Mouse (Mus musculus) forebrain, embryonic 15.5 days (tissue): ENCODE results near the gene Gramd1a. TPM values are rescaled to one million over a fixed set of nuclear protein-coding genes. Genes with fewer than 3 reads are reported as not detected.
A peak's percentile ranks its signal among the peaks of the same experiment; 100 is the strongest.

Experiments
- ATAC-seq: fragments of 200-750 bp; cut with Nextera tagmentation; replicated peaks from 2 replicates; pipeline ENCODE4 v1.8.0; 2017; ENCODE audit warnings: mild to moderate bottlenecking, moderate TSS enrichment, moderate library complexity
- H3K27ac ChIP-seq: fragments of 300-500 bp; sonication (generic); replicated peaks from 2 replicates; pipeline ENCODE4 v1.5.1; 2015; ENCODE audit warnings: mild to moderate bottlenecking, inconsistent platforms
- H3K27me3 ChIP-seq: fragments of 300-500 bp; sonication (generic); 2 replicates; pipeline ENCODE4 v1.6.1; 2015; ENCODE audit warnings: inconsistent platforms
- H3K36me3 ChIP-seq: fragments of 300-500 bp; sonication (generic); 2 replicates; pipeline ENCODE4 v1.6.1; 2015; ENCODE audit warnings: mild to moderate bottlenecking, inconsistent platforms
- H3K4me1 ChIP-seq: fragments of 300-500 bp; sonication (generic); 2 replicates; pipeline ENCODE4 v1.6.1; 2015; ENCODE audit warnings: inconsistent platforms
- H3K4me2 ChIP-seq: fragments of 300-500 bp; sonication (generic); replicated peaks from 2 replicates; pipeline ENCODE4 v1.6.1; 2015; ENCODE audit warnings: mild to moderate bottlenecking, inconsistent platforms
- H3K4me3 ChIP-seq: fragments of 300-500 bp; sonication (generic); 2 replicates; pipeline ENCODE4 v1.5.1; 2015; ENCODE audit warnings: mild to moderate bottlenecking, inconsistent platforms
- H3K9ac ChIP-seq: fragments of 300-500 bp; sonication (generic); replicated peaks from 2 replicates; pipeline ENCODE4 v1.6.1; 2015; ENCODE audit warnings: mild to moderate bottlenecking, inconsistent platforms
- H3K9me3 ChIP-seq: fragments of 300-500 bp; sonication (generic); 2 replicates; pipeline ENCODE4 v1.6.1; 2016; ENCODE audit warnings: inconsistent platforms
- WGBS: fragments of 180-500 bp; shearing (Covaris S2); methylation state at CpG from one replicate; pipeline ENCODE4 v1.1.7; 2015; ENCODE audit warnings: mixed read lengths; 5-methylcytosine and 5-hydroxymethylcytosine counted together
- polyA plus RNA-seq: library from polyadenylated mRNA; unstranded; fragments of >200 nt; fragmentation: Nextera tagmentation; extraction: Ambion mirVana; gene quantifications from 2 replicates; pipeline ENCODE4 v1.2.1, GENCODE M21; 2015

Gramd1a gene
- polyA plus RNA-seq: 246 TPM in 2 replicates

DNA sequence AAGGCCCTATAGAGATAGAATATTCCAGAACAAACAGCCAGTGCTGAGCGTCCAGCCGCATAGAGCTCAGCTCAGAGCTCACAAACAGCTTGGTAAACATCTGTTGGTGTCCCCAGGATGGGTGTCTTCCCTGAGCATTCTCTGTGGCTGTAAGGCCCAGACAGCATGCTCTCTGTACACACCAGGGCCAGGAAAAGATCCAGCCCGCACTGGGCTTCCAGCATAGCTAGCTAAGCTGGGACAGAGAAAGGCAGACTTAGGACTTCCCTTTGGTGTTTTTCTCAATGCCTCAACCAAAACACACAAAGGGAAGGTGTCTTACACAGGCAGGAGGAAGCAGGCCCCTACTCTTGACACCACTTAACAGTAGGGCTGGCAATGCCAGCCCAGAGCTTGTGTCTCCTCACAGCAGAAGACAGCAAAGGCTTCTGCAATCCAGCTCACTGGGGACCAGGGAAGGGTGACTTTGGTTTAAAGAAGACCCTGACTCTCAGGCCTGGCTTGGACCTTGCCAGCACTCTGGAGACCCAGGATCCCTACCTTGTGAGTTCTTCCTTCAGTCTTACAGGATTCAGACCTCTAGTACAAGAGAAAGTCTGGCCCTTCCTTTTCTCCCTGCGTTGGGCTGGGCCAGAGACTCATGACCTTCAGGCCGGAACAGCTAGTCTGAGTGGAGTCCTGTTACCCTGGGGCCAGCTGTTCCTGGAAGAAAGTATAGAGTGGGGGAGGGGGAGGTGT lies at the start of gene Gramd1a:
TSS of gene Gramd1a (minus strand) at position 601 of the 738 bp plus-strand sequence.
- no peak for ATAC-seq
- peaks cover 10% of the 10 kb centered on the region for H3K4me1 ChIP-seq
- 83% methylated on average over 5 of the region's 5 CpGs for WGBS
- H3K36me3 ChIP-seq: no peaks in the 10 kb centered on the region
- H3K9me3 ChIP-seq: no peaks in the 10 kb centered on the region
- H3K9ac ChIP-seq: no peak within 1 kb of the TSS
- H3K27me3 ChIP-seq: no peaks in the 10 kb centered on the region
- no peak within 1 kb of the TSS for H3K27ac ChIP-seq
- H3K4me3 ChIP-seq: no peak within 1 kb of the TSS
- no peak within 1 kb of the TSS for H3K4me2 ChIP-seq

DNA sequence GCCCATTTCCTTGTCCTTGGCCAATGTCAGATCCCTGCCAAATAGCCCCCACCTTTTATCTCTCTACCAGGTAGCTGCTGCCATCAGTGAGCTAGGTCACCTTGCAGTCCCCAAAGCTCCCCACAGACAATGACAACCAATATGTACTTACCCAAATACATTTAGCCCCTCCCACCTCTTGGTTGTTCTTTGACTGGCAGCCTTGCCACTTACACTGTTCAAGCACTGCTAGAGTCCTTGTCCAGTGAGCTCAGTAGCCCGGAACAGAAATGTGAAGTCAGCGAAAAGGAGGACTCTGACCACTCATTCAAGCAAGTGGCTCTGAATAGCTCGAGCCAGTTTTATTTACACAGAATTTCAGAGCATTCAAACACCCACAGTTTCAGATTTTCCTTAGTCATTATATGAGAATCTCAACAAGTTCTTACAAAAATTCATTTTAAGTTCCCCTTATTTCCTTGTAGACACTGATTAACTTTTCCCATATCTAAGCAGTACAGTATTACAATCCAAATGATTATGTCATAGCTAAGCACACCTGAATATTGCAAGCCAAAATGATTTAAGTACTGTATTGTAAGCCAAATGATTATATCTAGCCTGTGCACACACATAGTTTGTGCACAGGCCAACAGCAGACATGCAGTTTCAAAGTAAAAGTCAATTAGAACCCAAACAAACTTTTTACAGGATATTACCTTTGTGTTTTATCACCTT lies 40.1 kb upstream of the Gramd1a start:
- H3K36me3 ChIP-seq: no peaks in the 10 kb centered on the region
- no peak overlapping the region for H3K27ac ChIP-seq
- no peaks in the 10 kb centered on the region for H3K4me1 ChIP-seq
- ATAC-seq: no peak
- H3K9ac ChIP-seq: no peak overlapping the region
- H3K4me3 ChIP-seq: no peak overlapping the region
- H3K4me2 ChIP-seq: no peak overlapping the region
- no peaks in the 10 kb centered on the region for H3K9me3 ChIP-seq
- WGBS: 78% methylated on average over 3 of the region's 3 CpGs
- H3K27me3 ChIP-seq: no peaks in the 10 kb centered on the region

DNA sequence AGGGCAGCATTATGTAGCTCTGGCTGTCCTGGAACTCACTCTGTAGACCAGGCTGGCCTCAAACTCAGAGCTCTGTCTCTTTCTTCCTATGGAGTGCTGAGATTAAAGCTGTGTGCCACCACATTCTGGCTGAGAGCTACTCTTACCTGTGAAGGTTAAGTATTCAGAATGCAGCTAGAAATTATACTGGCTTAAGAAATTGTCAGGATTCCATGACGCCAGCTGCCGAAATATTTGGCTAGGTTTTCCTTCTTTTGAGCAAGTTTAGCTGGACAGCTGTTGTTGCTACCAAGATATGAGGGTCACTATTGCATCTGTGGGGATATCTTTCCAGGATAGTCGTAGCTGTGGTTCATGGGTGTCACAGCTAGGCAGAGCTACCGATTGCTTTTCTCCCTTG lies 29.0 kb upstream of the Gramd1a start:
- 85% methylated on average over 4 of the region's 4 CpGs for WGBS

DNA sequence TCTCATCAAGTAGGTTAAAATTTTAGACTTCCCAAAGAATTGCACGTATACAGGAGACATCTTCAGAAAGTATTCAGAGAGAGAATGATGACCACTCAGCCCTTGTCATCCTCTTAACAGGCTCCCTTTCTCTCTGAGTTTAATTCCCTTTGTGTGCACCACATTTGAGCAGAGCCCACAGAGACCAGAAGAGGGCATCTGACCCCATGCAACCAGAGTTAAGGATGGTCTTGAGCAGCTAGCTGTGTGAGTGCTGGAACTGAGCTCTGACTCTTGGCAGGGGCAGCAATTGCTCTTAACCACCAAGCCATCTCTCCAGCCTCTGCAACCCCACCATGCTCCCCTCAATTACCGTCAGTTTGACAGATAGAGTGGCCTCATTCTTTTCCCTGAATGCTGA lies 27.2 kb upstream of the Gramd1a start:
- ATAC-seq: no peak
- Histone ChIP-seq H3K4me1 (no peaks in the 10 kb centered on the region), H3K36me3 (no peaks in the 10 kb centered on the region), H3K9ac (no peak overlapping the region), H3K9me3 (no peaks in the 10 kb centered on the region), H3K4me3 (no peak overlapping the region), H3K27ac (no peak overlapping the region), H3K27me3 (no peaks in the 10 kb centered on the region), H3K4me2 (no peak overlapping the region)
- 43% methylated on average over 2 of the region's 2 CpGs for WGBS

More for the DNA sequence above, 29.0 kb upstream of the Gramd1a start:
- no peaks in the 10 kb centered on the region for H3K27me3 ChIP-seq
- no peak for ATAC-seq
- no peak overlapping the region for H3K4me2 ChIP-seq
- no peaks in the 10 kb centered on the region for H3K36me3 ChIP-seq
- H3K9ac ChIP-seq: no peak overlapping the region
- no peaks in the 10 kb centered on the region for H3K4me1 ChIP-seq
- H3K9me3 ChIP-seq: no peaks in the 10 kb centered on the region
- no peak overlapping the region for H3K27ac ChIP-seq
- H3K4me3 ChIP-seq: no peak overlapping the region

DNA sequence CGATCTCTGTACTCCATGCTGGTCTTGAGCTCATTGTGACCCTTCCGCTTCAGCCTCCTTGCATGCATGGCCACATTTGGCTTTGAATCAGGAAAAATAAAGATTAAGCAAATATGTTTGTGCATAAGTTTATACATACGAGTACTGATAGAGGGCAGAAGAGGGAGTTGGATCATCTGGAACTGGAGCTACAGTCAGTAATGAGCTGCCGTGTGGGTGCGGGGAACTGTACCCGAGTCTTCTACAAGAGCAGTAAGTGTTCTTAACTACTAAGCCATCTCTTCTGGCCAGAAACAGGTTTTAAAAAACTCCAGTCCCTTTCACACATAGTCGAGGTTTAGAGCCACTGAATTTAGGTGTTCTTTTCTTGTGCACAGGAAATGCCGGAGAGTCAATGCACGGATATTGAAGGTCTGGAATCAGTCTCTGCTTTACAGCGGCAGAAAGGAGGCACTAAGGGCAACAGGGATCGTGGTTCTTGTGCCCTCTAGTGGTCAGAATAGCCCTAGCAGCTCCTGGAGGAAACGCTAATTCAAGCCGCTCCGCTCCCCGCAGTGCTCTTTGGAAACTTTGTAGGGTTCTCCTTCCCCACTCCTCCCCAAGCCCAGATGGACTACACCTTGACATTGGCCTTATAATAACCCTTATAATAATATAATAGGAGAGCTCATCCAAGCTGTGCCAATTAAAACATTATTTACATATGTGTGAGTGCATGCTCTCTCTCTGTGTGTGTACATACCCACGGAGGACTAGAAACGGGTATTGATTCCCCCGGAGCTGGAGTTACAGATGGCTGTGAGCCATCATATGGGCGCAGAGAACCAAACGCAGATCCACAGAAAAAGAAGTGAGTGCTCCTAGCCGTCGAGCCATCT lies 21.4 kb upstream of the Gramd1a start:
- Histone ChIP-seq H3K36me3 (no peaks in the 10 kb centered on the region), H3K4me2 (peak overlapping the region; percentile 30), H3K27ac (no peak overlapping the region), H3K9ac (no peak overlapping the region), H3K27me3 (no peaks in the 10 kb centered on the region), H3K9me3 (no peaks in the 10 kb centered on the region), H3K4me3 (peak overlapping the region; percentile 20), H3K4me1 (no peaks in the 10 kb centered on the region)
- 32% methylated on average over 22 of the region's 22 CpGs for WGBS
- peak; percentile 53; the same call in 1 of the 2 replicates for ATAC-seq

DNA sequence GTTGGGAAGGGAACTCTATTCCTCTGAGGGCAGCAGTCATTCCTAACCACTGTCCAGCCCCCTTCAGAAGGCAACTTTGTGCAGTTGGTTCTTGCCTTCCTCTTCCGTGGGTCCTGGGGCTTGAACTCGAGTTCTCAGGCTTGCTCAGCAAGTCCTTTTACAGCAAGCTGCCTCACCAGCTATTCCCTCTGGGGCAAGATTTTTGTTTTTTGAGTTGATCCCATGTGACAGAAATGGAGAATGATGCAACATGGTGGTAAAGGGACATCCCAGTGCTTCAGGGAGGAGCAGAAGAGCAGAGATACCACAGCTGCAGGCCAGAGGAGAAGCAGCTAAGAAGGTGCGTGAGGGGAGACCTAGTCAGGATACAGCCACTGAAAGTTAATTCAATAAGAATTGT lies 19.4 kb upstream of the Gramd1a start:
- no peaks in the 10 kb centered on the region for H3K27me3 ChIP-seq
- H3K27ac ChIP-seq: no peak overlapping the region
- 86% methylated on average over 3 of the region's 3 CpGs for WGBS
- no peaks in the 10 kb centered on the region for H3K36me3 ChIP-seq
- no peaks in the 10 kb centered on the region for H3K4me1 ChIP-seq
- no peak overlapping the region for H3K4me2 ChIP-seq
- no peak for ATAC-seq
- H3K9ac ChIP-seq: no peak overlapping the region
- H3K9me3 ChIP-seq: no peaks in the 10 kb centered on the region
- H3K4me3 ChIP-seq: no peak overlapping the region

DNA sequence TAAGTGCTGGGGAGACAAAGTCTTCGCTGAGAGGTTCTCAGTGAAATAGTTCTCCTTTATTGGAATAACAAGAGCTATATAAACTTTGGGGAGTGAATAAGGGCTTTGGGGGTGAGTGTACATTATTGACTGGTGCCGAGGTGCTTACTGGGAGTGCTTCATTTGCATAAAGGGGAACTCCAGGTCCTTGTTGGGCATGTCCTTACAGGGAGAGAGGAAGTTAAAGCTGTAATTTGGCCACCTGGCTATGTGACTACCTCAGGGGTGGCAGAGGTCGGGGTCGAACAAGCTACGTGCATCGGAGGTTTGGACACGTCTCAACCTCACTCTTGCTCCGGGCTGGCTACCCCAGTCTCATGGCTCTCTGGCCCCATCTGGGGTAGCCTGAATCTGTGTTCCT lies 18.8 kb upstream of the Gramd1a start:
- Histone ChIP-seq H3K4me1 (no peaks in the 10 kb centered on the region), H3K9ac (no peak overlapping the region), H3K27me3 (no peaks in the 10 kb centered on the region), H3K36me3 (no peaks in the 10 kb centered on the region), H3K4me2 (no peak overlapping the region), H3K9me3 (no peaks in the 10 kb centered on the region), H3K27ac (no peak overlapping the region), H3K4me3 (no peak overlapping the region)
- ATAC-seq: no peak
- WGBS: 79% methylated on average over 8 of the region's 8 CpGs

DNA sequence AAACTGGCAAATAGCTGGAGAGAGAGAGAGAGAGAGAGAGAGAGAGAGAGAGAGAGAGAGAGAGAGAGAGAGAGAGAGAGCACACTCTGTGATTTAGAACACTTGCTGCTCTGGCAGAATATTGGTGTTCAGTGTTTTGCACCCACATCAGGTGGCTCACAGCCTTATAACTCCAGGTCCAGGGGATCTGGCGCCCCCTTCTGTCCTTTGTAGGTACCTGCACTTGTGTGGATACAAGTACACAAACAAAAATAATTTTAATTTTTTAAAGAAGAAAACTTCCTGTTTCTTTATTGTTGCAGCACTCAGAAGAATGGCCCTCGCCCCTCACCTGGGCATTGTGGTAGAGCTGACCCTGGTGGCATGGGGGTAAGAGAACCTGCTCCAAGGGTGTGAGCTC lies 16.5 kb upstream of the Gramd1a start:
- Histone ChIP-seq H3K9me3 (no peaks in the 10 kb centered on the region), H3K36me3 (no peaks in the 10 kb centered on the region), H3K9ac (no peak overlapping the region), H3K27me3 (no peaks in the 10 kb centered on the region), H3K4me1 (no peaks in the 10 kb centered on the region), H3K4me2 (no peak overlapping the region), H3K27ac (no peak overlapping the region), H3K4me3 (no peak overlapping the region)
- 21% methylated on average over 2 of the region's 2 CpGs for WGBS
- no peak for ATAC-seq

DNA sequence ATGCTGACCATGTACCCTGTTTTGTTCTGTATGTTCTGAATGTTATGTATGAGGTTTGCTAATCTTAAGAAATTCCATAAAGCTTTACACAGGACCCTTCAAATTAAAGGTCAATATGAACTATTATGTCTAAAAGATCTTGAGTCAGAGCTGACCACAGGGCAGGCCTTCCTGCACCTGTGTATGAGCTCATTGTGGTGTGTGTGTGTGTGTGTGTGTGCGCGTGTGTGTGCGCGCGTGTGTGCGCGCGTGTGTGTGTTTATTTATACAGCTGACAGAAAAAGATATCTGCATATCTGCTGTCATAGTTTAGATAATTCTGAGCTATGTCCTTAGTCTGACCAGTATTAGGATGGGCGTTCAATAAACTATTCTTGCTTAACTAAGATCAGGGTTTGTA lies 14.8 kb upstream of the Gramd1a start:
- no peaks in the 10 kb centered on the region for H3K4me1 ChIP-seq
- no peak overlapping the region for H3K27ac ChIP-seq
- H3K4me3 ChIP-seq: no peak overlapping the region
- no peak overlapping the region for H3K4me2 ChIP-seq
- H3K9me3 ChIP-seq: no peaks in the 10 kb centered on the region
- H3K9ac ChIP-seq: no peak overlapping the region
- no peaks in the 10 kb centered on the region for H3K36me3 ChIP-seq
- no peaks in the 10 kb centered on the region for H3K27me3 ChIP-seq
- 97% methylated on average over 9 of the region's 9 CpGs for WGBS
- ATAC-seq: no peak

DNA sequence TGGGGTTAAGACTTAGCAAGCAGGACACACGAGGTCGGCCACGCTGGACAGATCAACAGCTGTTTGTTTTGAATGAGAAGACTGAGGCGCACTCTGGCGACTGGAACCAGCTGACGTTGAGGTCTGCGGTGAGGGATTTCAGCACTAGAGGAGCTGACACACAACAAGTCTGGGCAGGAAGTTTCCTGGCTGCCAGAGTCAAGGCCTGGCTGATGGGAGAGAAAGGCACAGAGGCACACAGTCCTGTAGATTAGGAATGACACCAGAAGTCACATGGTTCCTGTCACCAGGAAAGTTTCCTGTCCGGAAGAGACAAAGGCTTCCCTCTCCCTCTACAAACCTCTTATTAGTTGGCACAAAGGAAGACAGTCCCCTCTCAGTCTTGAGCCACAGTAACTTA lies 12.7 kb upstream of the Gramd1a start:
- H3K4me1 ChIP-seq: no peaks in the 10 kb centered on the region
- H3K4me2 ChIP-seq: no peak overlapping the region

DNA sequence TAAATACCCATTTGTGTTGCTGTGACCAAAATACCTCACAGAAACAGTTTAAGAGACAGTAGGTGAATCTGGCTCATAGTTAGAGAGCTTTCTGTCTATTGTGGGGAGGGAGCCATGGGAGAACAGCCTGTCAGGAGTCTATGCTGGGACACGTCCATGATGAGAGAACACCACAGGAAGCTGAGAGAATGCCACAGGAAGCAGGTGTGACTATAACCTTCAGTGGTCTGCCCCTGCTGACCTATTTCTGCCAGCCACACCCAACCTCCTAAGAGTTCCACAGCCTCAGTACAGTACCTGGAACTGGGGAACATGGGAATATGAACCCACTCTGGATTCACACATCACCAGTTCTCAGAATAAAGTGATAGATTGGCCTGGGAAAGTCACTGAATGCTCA lies 9.1 kb upstream of the Gramd1a start:
- no peak for ATAC-seq
- Histone ChIP-seq H3K9me3 (no peaks in the 10 kb centered on the region), H3K9ac (no peak overlapping the region), H3K4me2 (no peak overlapping the region), H3K36me3 (no peaks in the 10 kb centered on the region), H3K4me3 (no peak overlapping the region), H3K27me3 (no peaks in the 10 kb centered on the region), H3K27ac (no peak overlapping the region), H3K4me1 (no peaks in the 10 kb centered on the region)
- 78% methylated on average over 1 of the region's 1 CpGs for WGBS

More for the DNA sequence above, 12.7 kb upstream of the Gramd1a start:
- 76% methylated on average over 8 of the region's 8 CpGs for WGBS
- Histone ChIP-seq H3K9me3 (no peaks in the 10 kb centered on the region), H3K27ac (no peak overlapping the region), H3K4me3 (no peak overlapping the region), H3K36me3 (no peaks in the 10 kb centered on the region), H3K9ac (no peak overlapping the region), H3K27me3 (no peaks in the 10 kb centered on the region)
- no peak for ATAC-seq
